Mouse (Mus musculus) right cerebral cortex, postnatal 25 days (tissue): ENCODE measurements at regions not wholly inside any gene's neighbourhood (a gene's known extent, or its start where the extent isn't known, plus 50 kb on each side); places are given as distances from the start of the nearest gene placed in this dataset.
"Not testable (repeated sequence)": the region's sequence is repeated elsewhere in the genome, so short reads cannot be mapped to it uniquely, and the experiment has no call there.

Source experiments
- DNase-seq: peaks from one replicate; pipeline ENCODE4 v3.0.0; 2022

GRCm38 (mm10) chr13:72184116-72184845, 220.8 kb upstream of the Irx1 start:
- DNase-seq, result no peak

DNA sequence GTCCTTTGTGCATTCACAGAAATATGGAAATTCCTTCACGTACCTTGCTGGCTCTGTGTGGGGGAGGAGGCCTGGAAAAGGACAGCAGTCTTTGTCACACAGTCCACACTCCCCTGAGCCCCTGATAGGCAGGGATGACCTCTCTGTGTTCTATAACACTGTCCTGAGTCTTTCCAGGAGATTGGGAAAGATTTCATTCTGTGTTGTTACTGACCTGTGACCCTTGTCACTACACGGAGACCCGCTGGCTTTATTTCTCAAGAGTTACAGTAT, 221.3 kb upstream of the Irx1 start:
- no peak for DNase-seq

DNA sequence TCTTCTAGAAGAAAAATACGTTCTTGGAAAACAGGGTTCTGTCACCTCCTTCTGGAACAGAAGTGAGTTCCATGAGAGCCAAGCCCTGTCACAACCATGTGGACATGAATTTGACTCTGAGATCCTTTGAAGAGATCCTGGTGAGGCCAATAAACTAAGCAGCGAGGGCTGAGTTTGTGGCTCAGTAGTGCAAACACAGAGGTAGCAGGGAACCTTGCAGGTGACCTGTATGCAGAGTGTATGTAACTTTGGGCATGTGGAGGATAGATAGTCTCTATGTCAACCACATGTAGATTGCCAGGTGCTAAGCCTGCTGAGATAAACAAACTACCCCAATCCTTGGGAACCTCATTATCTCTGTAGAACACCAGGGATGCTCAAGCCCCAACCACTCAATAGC, 232.4 kb upstream of the Irx1 start:
- no peak for DNase-seq

- DNase-seq, result peak; percentile 35
These were observed 235.0 kb upstream of the Irx1 start for GRCm38 (mm10) chr13:72198341-72199105.

- no peak for DNase-seq
These were observed 246.0 kb upstream of the Irx1 start for GRCm38 (mm10) chr13:72209518-72209917.

GRCm38 (mm10) chr13:72209946-72210456, 246.5 kb upstream of the Irx1 start:
- no peak for DNase-seq

- peak; percentile 37 for DNase-seq
These were observed 247.2 kb upstream of the Irx1 start for GRCm38 (mm10) chr13:72210474-72211309.

DNA sequence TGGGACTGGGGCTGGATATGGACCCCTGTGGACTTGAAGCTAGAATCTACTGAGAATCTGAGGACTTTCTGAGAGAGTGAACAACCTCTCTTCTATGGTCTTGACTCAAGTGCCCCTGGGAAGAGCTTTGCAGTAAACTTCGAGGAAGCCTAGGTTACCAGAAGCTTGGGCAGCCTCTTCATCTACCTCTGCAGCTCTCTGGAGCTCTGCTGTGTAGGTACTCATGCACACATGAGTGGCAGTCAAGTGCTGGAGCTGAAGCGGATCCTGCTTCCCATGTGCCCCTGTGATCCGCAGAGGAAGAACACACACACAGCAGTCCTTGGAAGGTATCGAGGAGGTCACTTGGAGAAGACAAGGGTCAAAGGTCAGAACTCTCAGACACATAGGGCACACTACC, 248.2 kb upstream of the Irx1 start:
- DNase-seq, result no peak

DNA sequence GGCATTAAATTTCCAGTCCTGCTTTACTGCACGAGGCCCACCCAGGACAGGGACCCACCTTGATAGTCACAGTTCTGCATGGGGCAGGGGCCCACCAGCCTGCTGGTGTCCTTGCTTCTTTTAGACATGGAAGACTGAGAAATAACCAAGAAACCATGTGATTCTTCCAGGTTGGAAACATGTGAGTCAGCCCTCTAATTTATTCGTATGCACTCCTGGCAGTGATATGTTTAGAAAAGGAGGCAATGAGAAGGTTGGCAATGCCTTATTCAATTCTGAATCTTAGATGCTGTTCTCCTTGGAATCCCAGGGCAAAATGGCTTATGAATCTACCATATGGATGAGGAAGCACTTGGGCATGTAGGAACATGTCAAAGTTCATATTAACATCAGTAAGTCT, 249.2 kb upstream of the Irx1 start:
- peak; percentile 11 for DNase-seq

DNA sequence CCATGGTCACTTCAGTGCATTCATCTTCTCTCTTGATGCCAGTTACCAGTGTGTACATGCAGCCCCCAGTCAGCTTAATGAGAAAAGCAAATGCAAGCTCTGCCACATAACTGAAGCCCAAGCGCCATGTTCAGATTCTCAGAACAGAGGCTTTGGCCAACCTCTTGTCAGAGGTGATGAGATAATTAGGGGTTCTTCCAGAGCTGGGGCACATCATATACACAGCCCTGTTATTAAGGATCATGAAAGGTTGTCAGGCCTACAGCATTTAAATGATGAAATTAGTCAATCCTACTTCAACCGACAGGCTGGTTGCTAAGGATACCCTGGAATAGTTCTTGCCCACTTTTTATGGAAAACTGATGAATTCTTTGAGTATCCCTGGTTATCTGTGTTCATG, 255.8 kb upstream of the Irx1 start:
- no peak for DNase-seq

DNA sequence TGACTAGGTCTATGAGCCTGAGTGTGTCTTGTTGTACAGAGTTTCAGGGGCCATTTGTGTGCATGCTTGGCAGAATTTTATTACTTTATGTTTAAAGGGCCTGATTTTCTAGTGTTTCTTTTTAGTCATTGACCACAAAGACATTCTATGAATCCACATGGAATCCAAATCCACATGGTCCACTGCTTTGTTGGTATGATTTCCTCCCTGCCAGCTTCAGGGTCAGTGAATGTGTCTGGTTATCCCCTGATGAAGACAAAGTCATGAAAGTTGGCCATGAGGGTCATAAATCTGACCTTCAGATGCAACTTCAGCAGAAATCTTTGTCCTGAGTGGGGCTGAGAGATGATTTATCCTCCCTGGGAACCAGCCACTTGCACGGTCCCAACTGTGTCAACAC, 263.6 kb upstream of the Irx1 start:
- no peak for DNase-seq

DNA sequence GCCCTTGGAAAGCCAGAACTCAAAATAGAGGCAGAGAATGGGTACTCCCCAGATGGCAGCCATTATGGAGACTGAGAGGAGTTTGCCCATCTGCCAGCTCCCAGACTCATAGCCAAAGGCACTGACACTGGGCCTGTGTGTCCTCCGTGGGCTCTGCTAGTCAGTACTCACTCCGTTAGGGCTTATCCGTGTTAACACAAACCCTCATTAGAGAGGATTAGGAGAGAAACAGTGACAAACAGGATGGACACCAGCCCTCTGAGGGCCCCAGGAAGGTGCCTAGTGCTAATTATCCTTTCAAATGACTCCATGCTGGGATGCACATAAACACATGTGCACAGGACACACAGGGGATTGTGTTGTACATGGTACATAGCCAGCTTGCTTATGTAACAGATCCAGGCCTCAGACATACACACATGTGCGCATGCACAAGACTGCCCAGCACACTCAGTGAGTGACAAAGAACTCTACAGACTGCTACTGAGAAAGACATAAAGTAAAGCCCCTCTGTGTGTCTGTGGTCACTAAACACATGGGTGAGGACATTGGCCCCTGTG, 267.6 kb upstream of the Irx1 start:
- no peak for DNase-seq

GRCm38 (mm10) chr13:72232080-72232479, 268.6 kb upstream of the Irx1 start:
- DNase-seq, result no peak

GRCm38 (mm10) chr13:72241919-72242318, 278.4 kb upstream of the Irx1 start:
- no peak for DNase-seq

DNA sequence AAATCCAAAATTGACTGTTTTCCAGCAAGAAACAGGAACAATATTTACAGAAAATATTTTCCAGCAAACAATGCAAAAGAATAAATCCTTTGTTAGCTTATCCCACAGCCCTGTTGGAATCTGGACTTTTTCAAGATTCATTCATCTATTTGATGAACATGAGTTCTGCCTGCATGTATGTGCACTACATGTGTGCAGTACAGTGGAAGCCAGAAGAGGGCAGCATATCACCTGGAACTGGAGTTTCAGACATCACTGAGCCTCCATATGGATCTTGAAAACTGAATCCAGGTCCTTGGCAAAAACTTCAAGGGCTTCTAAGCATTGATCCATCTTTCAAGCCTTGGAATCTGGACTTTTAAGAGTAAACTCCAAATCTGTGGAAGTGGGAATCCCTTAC, 286.9 kb upstream of the Irx1 start:
- no peak for DNase-seq

DNA sequence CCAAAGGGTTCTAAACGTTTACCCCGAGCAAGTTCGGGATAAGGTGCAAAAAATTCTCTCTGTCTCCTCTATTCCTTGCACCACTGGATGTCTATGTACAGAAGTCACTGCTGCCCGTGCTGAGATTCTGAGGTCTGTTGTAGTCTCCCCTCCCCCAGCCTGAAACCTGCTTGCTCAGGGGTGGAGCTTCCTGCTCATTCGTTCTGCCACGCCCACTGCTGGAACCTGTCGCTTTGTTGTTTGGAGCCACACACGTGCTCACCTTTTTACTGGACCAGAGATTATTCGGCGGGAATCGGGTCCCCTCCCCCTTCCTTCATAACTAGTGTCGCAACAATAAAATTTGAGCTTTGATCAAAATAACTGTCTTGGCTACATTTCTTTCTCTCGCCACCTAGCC, 289.7 kb upstream of the Irx1 start:
- DNase-seq, result not testable (repeated sequence)

- DNase-seq, result no peak
These were observed 295.3 kb upstream of the Irx1 start for GRCm38 (mm10) chr13:72258794-72259193.

DNA sequence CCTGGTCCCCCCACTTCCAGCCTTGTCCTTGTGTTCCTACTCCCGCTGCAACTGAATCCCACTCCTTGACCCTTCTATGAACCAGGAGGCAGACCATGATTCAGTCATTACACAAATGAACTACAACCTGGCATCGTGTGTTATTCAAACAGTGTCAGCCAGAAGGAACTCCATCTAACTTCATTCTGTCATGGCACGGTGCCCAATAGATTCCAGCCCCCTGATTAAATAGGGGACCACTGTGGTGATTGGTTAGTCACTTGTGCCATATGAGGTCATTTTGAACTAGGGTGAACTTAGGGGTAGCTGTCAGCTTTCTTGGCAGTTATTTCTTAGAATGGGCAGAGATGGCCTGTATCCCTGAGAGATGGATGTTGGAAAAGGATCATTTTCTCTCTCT, 300.9 kb upstream of the Irx1 start:
- DNase-seq, result no peak

DNA sequence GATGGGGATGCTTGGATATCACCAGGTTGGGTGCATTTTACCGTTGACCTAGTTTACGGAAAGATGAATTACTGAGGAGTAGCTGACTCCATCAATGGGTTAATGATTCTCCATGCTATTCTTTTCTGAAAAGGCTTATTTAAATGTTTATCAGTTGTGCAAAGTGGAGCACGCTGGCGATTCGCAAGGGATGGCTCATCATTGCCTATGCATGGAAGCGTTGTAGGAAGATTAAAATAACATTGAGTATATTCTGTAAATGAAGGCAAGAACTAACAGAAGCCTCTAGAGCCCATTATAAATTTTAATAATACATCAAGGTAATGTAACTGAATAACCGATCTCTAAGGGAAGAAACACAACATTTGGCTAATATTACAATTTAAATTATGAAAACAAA, 301.6 kb upstream of the Irx1 start:
- DNase-seq, result no peak

DNA sequence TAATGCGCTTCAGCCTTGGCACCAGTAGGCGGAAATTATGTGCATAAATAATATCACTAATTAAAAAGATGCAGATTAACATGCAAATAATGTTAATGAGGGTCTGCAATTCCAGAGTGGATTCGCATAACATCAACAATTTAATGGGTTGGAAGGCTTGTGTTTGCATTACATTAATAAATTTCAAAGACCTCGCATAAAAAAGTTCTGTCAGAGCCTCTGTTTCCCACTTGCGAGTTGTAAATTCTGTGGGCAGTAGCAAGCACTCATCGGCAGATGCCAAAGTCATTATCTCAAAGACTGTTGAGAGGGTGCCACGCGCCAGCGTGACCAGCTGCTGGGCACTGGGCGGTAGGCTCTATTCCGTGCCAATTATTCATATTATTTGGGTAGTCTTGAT, 302.1 kb upstream of the Irx1 start:
- DNase-seq, result no peak

DNA sequence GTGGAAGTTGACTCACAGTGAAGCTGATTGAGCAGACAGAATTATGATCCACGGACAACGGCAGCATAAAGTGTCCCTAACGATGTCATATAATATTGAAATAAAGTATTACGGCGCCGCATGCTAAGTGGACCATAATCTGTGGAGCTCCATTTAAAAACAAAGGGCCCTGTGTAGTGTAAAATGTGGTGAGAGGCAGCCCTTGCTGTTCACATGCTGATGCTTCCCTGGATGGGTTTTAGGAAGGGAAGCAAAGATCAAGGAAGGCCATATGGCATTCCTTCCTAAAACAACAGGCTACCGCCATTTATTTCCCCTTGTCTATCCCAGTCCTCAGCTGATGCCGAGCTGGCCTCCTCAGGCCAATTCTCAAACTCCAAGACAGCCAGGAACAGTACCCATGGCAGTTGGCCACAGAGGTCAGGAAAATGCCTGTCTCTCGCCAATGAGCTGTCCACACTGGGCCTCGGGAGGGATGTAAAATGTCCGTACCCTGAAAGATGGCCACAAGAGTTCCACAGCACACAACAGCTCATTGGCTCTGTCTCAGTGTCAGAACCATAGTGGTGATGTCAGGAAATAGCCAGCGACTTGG, 302.7 kb upstream of the Irx1 start:
- DNase-seq, result no peak

- DNase-seq, result no peak
These were observed 316.8 kb upstream of the Irx1 start for GRCm38 (mm10) chr13:72280343-72280742.

- no peak for DNase-seq
These were observed 317.3 kb upstream of the Irx1 start for GRCm38 (mm10) chr13:72280871-72281270.
